9 mouse cellular contexts compared by ENCODE assay signal in genomic region chr5:137107024-137107423, GRCm38 (mm10). TPM values are rescaled to one million over a fixed set of nuclear protein-coding genes. Genes with fewer than 3 reads are reported as not detected.
DNase-seq lines count a peak whose midpoint lies in the region; ATAC-seq and TF ChIP-seq lines count a peak whose summit lies in the region.
"Had no signal": no experiment of that assay in that cellular context is flagged by ENCODE, and none has a peak within 500 bp of the region (broad histone marks: within the 10 kb centered on the region; RNA-seq: fewer than 3 reads in every experiment).

No protein-coding gene starts in this region.

- 0 out of 2 replicates have a peak, but pooled peaks have one; percentile 24 for ATAC-seq in forebrain, embryonic 11.5 days (replicated peaks; ENCODE audit: low FRiP score)
- ATAC-seq in heart, embryonic 14.5 days (ENCODE audit: insufficient number of reproducible peaks, insufficient read depth, low FRiP score, low read depth), result no peak
- peak; percentile 40; the same call in 1 of the 2 replicates for ATAC-seq in lung, embryonic 14.5 days (ENCODE audit: insufficient read depth)

- no peak overlapping the region for H3K4me3 ChIP-seq in ES-Bruce4 (ENCODE audit: low read depth, low read length)
- no peak overlapping the region for H3K4me3 ChIP-seq in forebrain, embryonic 11.5 days (ENCODE audit: low read depth, low read length)
- no peak overlapping the region for H3K4me3 ChIP-seq in heart, embryonic 14.5 days (ENCODE audit: control insufficient read depth in 1 of 2, insufficient read depth in 1 of 2, low read depth in 1 of 2, low read length in 2 of 2)
- no peak overlapping the region for H3K4me3 ChIP-seq in lung, embryonic 14.5 days (ENCODE audit: low read depth, low read length)

- H3K9ac ChIP-seq in ES-Bruce4 (ENCODE audit: low read depth, poor library complexity, severe bottlenecking), result no peak overlapping the region
- no peak overlapping the region for H3K9ac ChIP-seq in forebrain, embryonic 11.5 days (ENCODE audit: low read length)
- no peak overlapping the region for H3K9ac ChIP-seq in heart, embryonic 14.5 days (ENCODE audit: low read length)
- no peak overlapping the region for H3K9ac ChIP-seq in lung, embryonic 14.5 days

- no peak overlapping the region for H3K27ac ChIP-seq in ES-Bruce4 (ENCODE audit: insufficient read depth, low read length)
- H3K27ac ChIP-seq in forebrain, embryonic 11.5 days (ENCODE audit: low read depth, low read length), result no peak overlapping the region
- H3K27ac ChIP-seq in heart, embryonic 14.5 days (replicated peaks in 1 of 2; ENCODE audit: control insufficient read depth in 1 of 2, insufficient read depth in 1 of 2, low read depth in 2 of 2, low read length in 2 of 2), result no peak overlapping the region
- H3K27ac ChIP-seq in lung, embryonic 14.5 days (ENCODE audit: low read depth), result no peak overlapping the region

- H3K9me3 ChIP-seq in ES-Bruce4 (replicated peaks; ENCODE audit: control insufficient read depth, insufficient read depth, low read length, poor library complexity, severe bottlenecking), result no peaks in the 10 kb centered on the region
- H3K9me3 ChIP-seq in forebrain, embryonic 11.5 days (ENCODE audit: control insufficient read depth, low read length), result no peaks in the 10 kb centered on the region
- 0 out of 2 replicates have a peak, but pooled peaks cover 3% of the 10 kb centered on the region for H3K9me3 ChIP-seq in heart, embryonic 14.5 days (ENCODE audit: control insufficient read depth, low read length)
- H3K9me3 ChIP-seq in lung, embryonic 14.5 days (ENCODE audit: low read depth, low read length), result no peaks in the 10 kb centered on the region

- 8% methylated on average over 6 of the region's 6 CpGs for WGBS in forebrain, embryonic 11.5 days
- WGBS in heart, embryonic 14.5 days, result 4% methylated on average over 6 of the region's 6 CpGs
- 5% methylated on average over 6 of the region's 6 CpGs for WGBS in lung, embryonic 14.5 days

- no peak for TF ChIP-seq POLR2A in ES-Bruce4 (IDR thresholded peaks at IDR 0.05; ENCODE audit: insufficient read depth, low read length)

- no peaks in the 10 kb centered on the region for H3K27me3 ChIP-seq in ES-Bruce4 (ENCODE audit: control insufficient read depth, insufficient read depth, low read length, poor library complexity, severe bottlenecking)
- no peaks in the 10 kb centered on the region for H3K27me3 ChIP-seq in forebrain, embryonic 11.5 days (ENCODE audit: control insufficient read depth, insufficient read depth, low read length)
- no peaks in the 10 kb centered on the region for H3K27me3 ChIP-seq in heart, embryonic 14.5 days (ENCODE audit: control insufficient read depth, insufficient read depth, low read length)
- H3K27me3 ChIP-seq in lung, embryonic 14.5 days (ENCODE audit: insufficient read depth, low read length), result no peaks in the 10 kb centered on the region

- H3K4me2 ChIP-seq in forebrain, embryonic 11.5 days (ENCODE audit: low read depth, low read length, severe bottlenecking), result no peak overlapping the region
- peak overlapping the region; percentile 35; the same call in 1 of the 2 replicates for H3K4me2 ChIP-seq in heart, embryonic 14.5 days (ENCODE audit: low read length)
- no peak overlapping the region for H3K4me2 ChIP-seq in lung, embryonic 14.5 days

- H3K36me3 ChIP-seq in ES-Bruce4 (ENCODE audit: control insufficient read depth, insufficient read depth, low read length, poor library complexity, severe bottlenecking), result no peaks in the 10 kb centered on the region
- H3K36me3 ChIP-seq in forebrain, embryonic 11.5 days (ENCODE audit: control insufficient read depth, insufficient read depth, low read length), result no peaks in the 10 kb centered on the region
- H3K36me3 ChIP-seq in heart, embryonic 14.5 days (ENCODE audit: control insufficient read depth, insufficient read depth, low read length), result 0 out of 2 replicates have a peak, but pooled peaks cover 3% of the 10 kb centered on the region
- H3K36me3 ChIP-seq in lung, embryonic 14.5 days (ENCODE audit: insufficient read depth), result no peaks in the 10 kb centered on the region

- DNase-seq in brain, embryonic 18.5 days (ENCODE audit: low read depth, low spot score), result peak; percentile 70
- peak; percentile 88 for DNase-seq in forebrain, embryonic 11.5 days (ENCODE audit: low spot score)
- peak; percentile 70 to 92 for DNase-seq in layer of hippocampus, adult 18-20 months (ENCODE audit: low spot score in 2 of 2)
- peak; percentile 96 for DNase-seq in lung, embryonic 14.5 days
- peak; percentile 92 for DNase-seq in retina, embryonic 14.5 days (ENCODE audit: low spot score)
- DNase-seq in thymus, postnatal 4 days, result peak; percentile 89

- H3K4me1 ChIP-seq in ES-Bruce4 (ENCODE audit: control insufficient read depth, insufficient read depth, low read length), result peaks cover 5% of the 10 kb centered on the region
- H3K4me1 ChIP-seq in forebrain, embryonic 11.5 days (replicated peaks; ENCODE audit: control insufficient read depth, insufficient read depth, low read length), result 0 out of 2 replicates have a peak, but pooled peaks cover 2% of the 10 kb centered on the region
- peaks cover 6 to 8% of the 10 kb centered on the region in 2 experiments; a peak in 2 of 4 replicates for H3K4me1 ChIP-seq in heart, embryonic 14.5 days (ENCODE audit: control insufficient read depth in 2 of 2, insufficient read depth in 2 of 2, low read length in 2 of 2)
- no peaks in the 10 kb centered on the region for H3K4me1 ChIP-seq in lung, embryonic 14.5 days (ENCODE audit: insufficient read depth)

- TF ChIP-seq CTCF in ES-Bruce4 (IDR thresholded peaks at IDR 0.05; ENCODE audit: low read depth, low read length), result peak; percentile 27
- peak; percentile 92 for TF ChIP-seq CTCF in lung, embryonic 14.5 days (IDR thresholded peaks at IDR 0.05; ENCODE audit: low read depth)

- no peak for TF ChIP-seq EP300 in ES-Bruce4 (IDR thresholded peaks at IDR 0.05; ENCODE audit: insufficient read depth, low read depth, low read length)

RNA-seq across cellular contexts. Expression of gene Trim56, which starts 9.0 kb away (rescaled TPM):
- 15.2 and 16.1 TPM in 2 replicates for polyA plus RNA-seq in ES-Bruce4 (2011; ENCODE audit: insufficient read depth, insufficient read length, low read depth, missing spikeins)
- 6.2 and 7.6 TPM in 2 replicates for polyA plus RNA-seq in forebrain, embryonic 11.5 days (2014; fragmentation: Nextera tagmentation; extraction: Ambion mirVana)
- 8.1 and 8.4 TPM in 2 replicates for polyA plus RNA-seq in heart, embryonic 14.5 days (2014; fragmentation: Nextera tagmentation; extraction: Ambion mirVana)
- 1 to 10 TPM; 5.9 to 6.0 TPM for total RNA-seq in layer of hippocampus, adult 18-20 months (2021)
- polyA plus RNA-seq in lung, embryonic 14.5 days (2014; fragmentation: Nextera tagmentation; extraction: Ambion mirVana), result 11.5 and 11.8 TPM in 2 replicates

RNA-seq across cellular contexts. Expression of gene Serpine1, which starts 35.0 kb away (rescaled TPM):
- 32.8 and 33.4 TPM in 2 replicates for polyA plus RNA-seq in ES-Bruce4 (2011; ENCODE audit: insufficient read depth, insufficient read length, low read depth, missing spikeins)
- 0.20 TPM in 1 of 2 replicates, not detected in the other for polyA plus RNA-seq in forebrain, embryonic 11.5 days (2014; fragmentation: Nextera tagmentation; extraction: Ambion mirVana)
- polyA plus RNA-seq in heart, embryonic 14.5 days (2014; fragmentation: Nextera tagmentation; extraction: Ambion mirVana), result 0.93 and 1.0 TPM in 2 replicates
- under 1 TPM; 0.40 to 0.94 TPM for total RNA-seq in layer of hippocampus, adult 18-20 months (2021)
- polyA plus RNA-seq in lung, embryonic 14.5 days (2014; fragmentation: Nextera tagmentation; extraction: Ambion mirVana), result 0.47 and 0.86 TPM in 2 replicates

RNA-seq across cellular contexts. Expression of gene Muc3, which starts 42.1 kb away (rescaled TPM):
- polyA plus RNA-seq in ES-Bruce4 (2011; ENCODE audit: insufficient read depth, insufficient read length, low read depth, missing spikeins), result not detected in 2 replicates
- not detected in 2 replicates for polyA plus RNA-seq in forebrain, embryonic 11.5 days (2014; fragmentation: Nextera tagmentation; extraction: Ambion mirVana)
- polyA plus RNA-seq in heart, embryonic 14.5 days (2014; fragmentation: Nextera tagmentation; extraction: Ambion mirVana), result not detected in 2 replicates
- not detected for total RNA-seq in layer of hippocampus, adult 18-20 months (2021)
- not detected in 2 replicates for polyA plus RNA-seq in lung, embryonic 14.5 days (2014; fragmentation: Nextera tagmentation; extraction: Ambion mirVana)
- polyA plus RNA-seq: liver, embryonic 16.5 days had no signal

Comparison
In these comparisons a context has a peak if more than half of its experiments do, and no peak if none do; other contexts are left out.
1. RNA of gene Serpine1, which starts 35.0 kb away (polyA plus RNA-seq): 32.8 to 33.4 TPM in ES-Bruce4; 0.93 to 1.0 TPM in heart, embryonic 14.5 days, 0.47 to 0.86 TPM in lung, embryonic 14.5 days and 0.20 TPM in forebrain, embryonic 11.5 days; every median in the first group is over 10 times any median in the second.
2. Peak in every context shown above with its lines, with median percentiles within 50 percentile points of each other: DNase-seq.